Mouse (Mus musculus) bone marrow, adult 2 months (tissue): Measurements from ENCODE around the gene Prdm2. TPM values are rescaled to one million over a fixed set of nuclear protein-coding genes. Genes with fewer than 3 reads are reported as not detected.

Experiments used
- H3K27ac ChIP-seq: fragments of 200-500 bp; 2 replicates; pipeline ENCODE4 v1.5.1; 2012; ENCODE audit warnings: low read depth, mild to moderate bottlenecking, control low read depth, inconsistent platforms, low read length; ENCODE audit not compliant: control insufficient read depth, poor library complexity, insufficient read depth
- H3K4me1 ChIP-seq: fragments of 200-500 bp; 2 replicates; pipeline ENCODE4 v1.6.1; 2011; ENCODE audit warnings: low read length; ENCODE audit not compliant: control insufficient read depth, insufficient read depth
- H3K4me3 ChIP-seq: fragments of 200-500 bp; replicated peaks from 2 replicates; pipeline ENCODE3; 2011; ENCODE audit warnings: mild to moderate bottlenecking, low read depth, low read length, control low read depth; ENCODE audit not compliant: control insufficient read depth
- CTCF ChIP-seq: fragments of 200-500 bp; IDR thresholded peaks from 2 replicates; pipeline ENCODE4 v1.5.1; 2011; ENCODE audit warnings: low read length, control low read depth; ENCODE audit not compliant: control insufficient read depth, insufficient read depth
- POLR2A ChIP-seq: fragments of 200-500 bp; IDR thresholded peaks from 2 replicates; pipeline ENCODE4 v1.6.1; 2011; ENCODE audit warnings: low read depth, mild to moderate bottlenecking, control low read depth, low read length, borderline replicate concordance; ENCODE audit not compliant: control insufficient read depth
- WGBS: fragments of 180-500 bp; shearing (Covaris S2); methylation state at CpG from one replicate; pipeline ENCODE4 v1.1.7; 2018; 5-methylcytosine and 5-hydroxymethylcytosine counted together
- polyA plus RNA-seq: library from polyadenylated mRNA; stranded (reverse); fragments of >200 nt; gene quantifications from 2 replicates; pipeline ENCODE4 v1.2.4, GENCODE M21; 2011; ENCODE audit warnings: low replicate concordance; ENCODE audit not compliant: missing spikeins, insufficient read depth, insufficient read length

Gene Prdm2
- polyA plus RNA-seq, 1 experiment, result 17.7 TPM

GRCm38 (mm10) chr4:143198371-143198770 is 14.4 kb downstream of the Prdm2 start:
- Histone ChIP-seq H3K4me1 (peaks cover 2% of the 10 kb centered on the region; the same call in 1 of the 2 replicates), H3K27ac (no peak overlapping the region), H3K4me3 (no peak overlapping the region)
- no peak for TF ChIP-seq CTCF
- no peak for TF ChIP-seq POLR2A
- 7% methylated on average over 3 of the region's 3 CpGs for whole genome bisulfite sequencing

GRCm38 (mm10) chr4:143197845-143198356 is 14.9 kb downstream of the Prdm2 start:
- Histone ChIP-seq H3K4me1 (peaks cover 2% of the 10 kb centered on the region; the same call in 1 of the 2 replicates), H3K4me3 (no peak overlapping the region), H3K27ac (no peak overlapping the region)
- no peak for TF ChIP-seq POLR2A
- WGBS, result 22% methylated on average over 5 of the region's 5 CpGs

- 89% methylated on average over 5 of the region's 5 CpGs for WGBS
Observed at GRCm38 (mm10) chr4:143194328-143194727, 18.5 kb downstream of the Prdm2 start.

GRCm38 (mm10) chr4:143193164-143193563 is 19.6 kb downstream of the Prdm2 start:
- Histone ChIP-seq H3K4me3 (no peak overlapping the region), H3K4me1 (peaks cover 3% of the 10 kb centered on the region), H3K27ac (no peak overlapping the region)
- 88% methylated on average over 6 of the region's 6 CpGs for WGBS
- TF ChIP-seq CTCF (no peak), POLR2A (no peak)

More at GRCm38 (mm10) chr4:143194328-143194727, 18.5 kb downstream of the Prdm2 start:
- no peak overlapping the region for H3K4me3 ChIP-seq
- peaks cover 4% of the 10 kb centered on the region for H3K4me1 ChIP-seq
- TF ChIP-seq POLR2A (no peak), CTCF (no peak)
- H3K27ac ChIP-seq, result no peak overlapping the region

- Histone ChIP-seq H3K27ac (no peak overlapping the region), H3K4me1 (peaks cover 5% of the 10 kb centered on the region), H3K4me3 (no peak overlapping the region)
- 84% methylated on average over 3 of the region's 3 CpGs for WGBS
- TF ChIP-seq CTCF (no peak), POLR2A (no peak)
Observed at GRCm38 (mm10) chr4:143191783-143192182, 21.0 kb downstream of the Prdm2 start.

- 11% methylated on average over 4 of the region's 4 CpGs for WGBS
- TF ChIP-seq POLR2A, result no peak
- no peak for TF ChIP-seq CTCF
- H3K27ac ChIP-seq, result no peak overlapping the region
- peaks cover 5% of the 10 kb centered on the region for H3K4me1 ChIP-seq
- peak overlapping the region; percentile 4 for H3K4me3 ChIP-seq
Observed at GRCm38 (mm10) chr4:143190657-143191056, 22.1 kb downstream of the Prdm2 start.

- 19% methylated on average over 5 of the region's 5 CpGs for WGBS
- H3K4me3 ChIP-seq, result peak overlapping the region; percentile 42
- no peak for TF ChIP-seq POLR2A
- TF ChIP-seq CTCF, result no peak
- H3K27ac ChIP-seq, result peak overlapping the region; percentile 48; the same call in 1 of the 2 replicates
- H3K4me1 ChIP-seq, result peaks cover 5% of the 10 kb centered on the region
Observed at GRCm38 (mm10) chr4:143188571-143189191, 24.1 kb downstream of the Prdm2 start.

- Histone ChIP-seq H3K27ac (no peak overlapping the region), H3K4me3 (no peak overlapping the region), H3K4me1 (peaks cover 5% of the 10 kb centered on the region; the same call in 1 of the 2 replicates)
- TF ChIP-seq CTCF (no peak), POLR2A (no peak)
Observed at GRCm38 (mm10) chr4:143186066-143186465, 26.7 kb downstream of the Prdm2 start.
